Mouse (Mus musculus): ENCODE results near the gene Azin2. TPM values are rescaled to one million over a fixed set of nuclear protein-coding genes. Genes with fewer than 3 reads are reported as not detected.

Azin2 gene
- polyA plus RNA-seq, 1 experiment from 2014 or later, result 19.1 TPM

GRCm38 (mm10) chr4:128917756-128918155, 44.5 kb downstream of the Azin2 start:
- H3K9ac ChIP-seq, result no peak overlapping the region
- 67% methylated on average over 6 of the region's 6 CpGs for WGBS
- no peaks in the 10 kb centered on the region for H3K9me3 ChIP-seq
- H3K27me3 ChIP-seq (replicated peaks), result peaks cover 4% of the 10 kb centered on the region
- H3K4me1 ChIP-seq, result no peaks in the 10 kb centered on the region
- H3K27ac ChIP-seq, result no peak overlapping the region
- ATAC-seq (replicated peaks), result no peak
- H3K4me3 ChIP-seq, result no peak overlapping the region
- no peak overlapping the region for H3K4me2 ChIP-seq
- H3K36me3 ChIP-seq (replicated peaks), result no peaks in the 10 kb centered on the region

GRCm38 (mm10) chr4:128917119-128917518, 45.1 kb downstream of the Azin2 start:
- Histone ChIP-seq H3K4me1 (no peaks in the 10 kb centered on the region), H3K9ac (no peak overlapping the region), H3K27me3 (replicated peaks) (no peaks in the 10 kb centered on the region), H3K4me3 (no peak overlapping the region), H3K36me3 (replicated peaks) (no peaks in the 10 kb centered on the region), H3K4me2 (no peak overlapping the region), H3K9me3 (no peaks in the 10 kb centered on the region), H3K27ac (no peak overlapping the region)
- no peak for ATAC-seq (replicated peaks)
- 81% methylated on average over 3 of the region's 3 CpGs for WGBS

GRCm38 (mm10) chr4:128913794-128914193, 48.4 kb downstream of the Azin2 start:
- 26% methylated on average over 4 of the region's 4 CpGs for WGBS
- H3K27me3 ChIP-seq (replicated peaks), result no peaks in the 10 kb centered on the region
- H3K9me3 ChIP-seq, result no peaks in the 10 kb centered on the region
- ATAC-seq (replicated peaks), result no peak
- no peak overlapping the region for H3K4me3 ChIP-seq
- H3K27ac ChIP-seq, result no peak overlapping the region
- no peak overlapping the region for H3K4me2 ChIP-seq
- no peaks in the 10 kb centered on the region for H3K4me1 ChIP-seq
- no peak overlapping the region for H3K9ac ChIP-seq
- peaks cover 11% of the 10 kb centered on the region; the same call in 1 of the 2 replicates for H3K36me3 ChIP-seq (replicated peaks)

GRCm38 (mm10) chr4:128912085-128912484, 50.2 kb downstream of the Azin2 start:
- H3K27me3 ChIP-seq (replicated peaks), result no peaks in the 10 kb centered on the region
- H3K4me2 ChIP-seq, result no peak overlapping the region
- no peaks in the 10 kb centered on the region for H3K4me1 ChIP-seq
- no peak overlapping the region for H3K27ac ChIP-seq
- 92% methylated on average over 10 of the region's 10 CpGs for WGBS
- no peak overlapping the region for H3K9ac ChIP-seq
- H3K36me3 ChIP-seq (replicated peaks), result peaks cover 11% of the 10 kb centered on the region; the same call in 1 of the 2 replicates
- H3K4me3 ChIP-seq, result no peak overlapping the region
- H3K9me3 ChIP-seq, result no peaks in the 10 kb centered on the region
- ATAC-seq (replicated peaks), result no peak

- no peak for ATAC-seq (replicated peaks)
- no peak overlapping the region for H3K27ac ChIP-seq
- whole genome bisulfite sequencing, result 80% methylated on average over 8 of the region's 8 CpGs
- no peak overlapping the region for H3K4me2 ChIP-seq
- no peaks in the 10 kb centered on the region for H3K27me3 ChIP-seq (replicated peaks)
- H3K36me3 ChIP-seq (replicated peaks), result peaks cover 11% of the 10 kb centered on the region; the same call in 1 of the 2 replicates
- no peaks in the 10 kb centered on the region for H3K9me3 ChIP-seq
- no peak overlapping the region for H3K9ac ChIP-seq
- H3K4me3 ChIP-seq, result no peak overlapping the region
- H3K4me1 ChIP-seq, result no peaks in the 10 kb centered on the region
These were observed 51.8 kb downstream of the Azin2 start for GRCm38 (mm10) chr4:128910276-128911063.

- Histone ChIP-seq H3K9ac (no peak overlapping the region), H3K4me2 (no peak overlapping the region), H3K4me3 (no peak overlapping the region), H3K27ac (no peak overlapping the region), H3K27me3 (replicated peaks) (no peaks in the 10 kb centered on the region), H3K4me1 (no peaks in the 10 kb centered on the region), H3K36me3 (replicated peaks) (peaks cover 11% of the 10 kb centered on the region; the same call in 1 of the 2 replicates), H3K9me3 (no peaks in the 10 kb centered on the region)
- WGBS, result 78% methylated on average over 14 of the region's 14 CpGs
- no peak for ATAC-seq (replicated peaks)
These were observed 52.8 kb downstream of the Azin2 start for GRCm38 (mm10) chr4:128909378-128909831.

- Histone ChIP-seq H3K27ac (no peak overlapping the region), H3K4me1 (no peaks in the 10 kb centered on the region), H3K4me3 (no peak overlapping the region), H3K36me3 (replicated peaks) (peaks cover 11% of the 10 kb centered on the region; the same call in 1 of the 2 replicates), H3K9ac (no peak overlapping the region), H3K9me3 (no peaks in the 10 kb centered on the region), H3K27me3 (replicated peaks) (no peaks in the 10 kb centered on the region), H3K4me2 (no peak overlapping the region)
- WGBS, result 66% methylated on average over 24 of the region's 24 CpGs
- ATAC-seq (replicated peaks), result no peak
These were observed 53.5 kb downstream of the Azin2 start for GRCm38 (mm10) chr4:128908586-128909377.

GRCm38 (mm10) chr4:128907238-128907968, 54.8 kb downstream of the Azin2 start:
- Histone ChIP-seq H3K27ac (no peak overlapping the region), H3K9me3 (no peaks in the 10 kb centered on the region), H3K4me1 (no peaks in the 10 kb centered on the region), H3K4me3 (no peak overlapping the region), H3K9ac (no peak overlapping the region), H3K27me3 (replicated peaks) (no peaks in the 10 kb centered on the region), H3K4me2 (no peak overlapping the region), H3K36me3 (replicated peaks) (peaks cover 15% of the 10 kb centered on the region; the same call in 1 of the 2 replicates)
- 70% methylated on average over 12 of the region's 12 CpGs for WGBS
- ATAC-seq (replicated peaks), result no peak

- no peak overlapping the region for H3K9ac ChIP-seq
- no peak overlapping the region for H3K27ac ChIP-seq
- 65% methylated on average over 8 of the region's 8 CpGs for WGBS
- peaks cover 16% of the 10 kb centered on the region; the same call in 1 of the 2 replicates for H3K36me3 ChIP-seq (replicated peaks)
- H3K4me3 ChIP-seq, result no peak overlapping the region
- no peak for ATAC-seq (replicated peaks)
- H3K9me3 ChIP-seq, result no peaks in the 10 kb centered on the region
- no peaks in the 10 kb centered on the region for H3K4me1 ChIP-seq
- H3K27me3 ChIP-seq (replicated peaks), result no peaks in the 10 kb centered on the region
- no peak overlapping the region for H3K4me2 ChIP-seq
These were observed 55.5 kb downstream of the Azin2 start for GRCm38 (mm10) chr4:128906757-128907156.

GRCm38 (mm10) chr4:128905251-128905650, 57.0 kb downstream of the Azin2 start:
- 40% methylated on average over 8 of the region's 8 CpGs for WGBS
- ATAC-seq (replicated peaks), result no peak
- H3K4me2 ChIP-seq, result no peak overlapping the region
- H3K4me1 ChIP-seq, result peaks cover 4% of the 10 kb centered on the region
- no peaks in the 10 kb centered on the region for H3K9me3 ChIP-seq
- H3K36me3 ChIP-seq (replicated peaks), result peaks cover 16% of the 10 kb centered on the region; the same call in 1 of the 2 replicates
- no peaks in the 10 kb centered on the region for H3K27me3 ChIP-seq (replicated peaks)
- H3K4me3 ChIP-seq, result no peak overlapping the region
- no peak overlapping the region for H3K27ac ChIP-seq
- H3K9ac ChIP-seq, result no peak overlapping the region

GRCm38 (mm10) chr4:128904035-128904800, 58.0 kb downstream of the Azin2 start:
- H3K4me1 ChIP-seq, result peaks cover 14% of the 10 kb centered on the region
- no peak overlapping the region for H3K4me2 ChIP-seq
- no peak overlapping the region for H3K27ac ChIP-seq
- no peaks in the 10 kb centered on the region for H3K27me3 ChIP-seq (replicated peaks)
- H3K4me3 ChIP-seq, result no peak overlapping the region
- H3K9me3 ChIP-seq, result no peaks in the 10 kb centered on the region
- ATAC-seq (replicated peaks), result no peak
- H3K36me3 ChIP-seq (replicated peaks), result peaks cover 6% of the 10 kb centered on the region; the same call in 1 of the 2 replicates
- no peak overlapping the region for H3K9ac ChIP-seq
- WGBS, result 51% methylated on average over 8 of the region's 8 CpGs

Measured in midbrain, embryonic 15.5 days (tissue).